Mouse (Mus musculus): ENCODE data around the gene Chka. TPM values are rescaled to one million over a fixed set of nuclear protein-coding genes. Genes with fewer than 3 reads are reported as not detected.

Gene Chka
- total and polyA plus RNA-seq, 3 experiments = 7.6 to 13.0 (median 10.1) TPM

DNA sequence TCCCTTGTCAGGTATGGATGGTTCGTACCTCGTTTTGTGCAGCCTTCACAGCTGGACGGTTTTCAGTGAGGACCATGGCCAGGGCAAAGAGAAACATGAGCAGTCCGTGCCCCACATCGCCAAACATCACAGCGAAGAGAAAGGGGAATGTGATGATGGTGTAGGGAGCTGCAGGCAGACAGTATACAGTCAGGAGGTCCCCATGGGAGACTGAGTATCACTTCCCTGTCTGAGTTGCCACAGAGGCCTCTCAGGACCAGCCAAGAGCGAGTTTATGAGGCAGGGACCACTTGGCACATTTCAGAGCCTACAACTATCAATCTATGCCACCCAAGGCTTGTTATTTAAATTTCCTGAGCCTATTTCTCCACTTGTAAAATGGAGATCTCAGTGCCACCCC lies 47.4 kb downstream of the Chka start:
- no peaks in the 10 kb centered on the region for H3K79me2 ChIP-seq (replicated peaks; ENCODE audit: control insufficient read depth, extremely low read depth, insufficient read depth, poor library complexity, severe bottlenecking)
- in situ Hi-C loops (cut with MboI; ENCODE audit: low pct_ligation_motif_present, low pct_unique_long_range_greater_than_20kb, low sequenced_read_pairs) (no loop called here), dilution Hi-C loops (cut with MboI; ENCODE audit: extremely low pct_ligation_motif_present, extremely low pct_unique_long_range_greater_than_20kb, low sequenced_read_pairs) (no loop called here)
- H3K36me3 ChIP-seq (replicated peaks in 1 of 2; ENCODE audit: control insufficient read depth in 1 of 2, insufficient read depth in 1 of 2, low read length in 1 of 2) = peaks cover 71 to 87% of the 10 kb centered on the region in 2 experiments
- H3K4me2 ChIP-seq (ENCODE audit: insufficient read depth, low read depth, poor library complexity, severe bottlenecking) = no peak overlapping the region
- DNase-seq (ENCODE audit: extremely low read depth) = peak; percentile 60
- H3K4me1 ChIP-seq (ENCODE audit: control insufficient read depth in 1 of 2, insufficient read depth in 2 of 2) = peaks cover 11 to 41% of the 10 kb centered on the region in 2 experiments
- H3K4me3 ChIP-seq (replicated peaks in 1 of 3; ENCODE audit: low read depth in 2 of 3, low read length in 2 of 3, poor library complexity in 1 of 3) = peak overlapping the region in 1 of 3 experiments; percentile 12
- no peaks in the 10 kb centered on the region for H3K27me3 ChIP-seq (replicated peaks)
- H3K27ac ChIP-seq (ENCODE audit: insufficient read depth, low read depth) = no peak overlapping the region
- H3K9me3 ChIP-seq (replicated peaks; ENCODE audit: low read length) = no peaks in the 10 kb centered on the region
- H3K9ac ChIP-seq (ENCODE audit: insufficient read depth, low read depth) = no peak overlapping the region
- TF ChIP-seq UBTF (IDR thresholded peaks at IDR 0.05; ENCODE audit: low read depth, low read length) (0 out of 2 replicates have a peak, but pooled peaks have one; percentile 21), IRF4 (IDR thresholded peaks at IDR 0.05; ENCODE audit: low read depth, low read length) (peak; percentile 87), EP300 (IDR thresholded peaks at IDR 0.05; ENCODE audit: low read length) (peak; percentile 77), POLR2AphosphoS2 (IDR thresholded peaks at IDR 0.05; ENCODE audit: low read depth, low read length) (no peak)

DNA sequence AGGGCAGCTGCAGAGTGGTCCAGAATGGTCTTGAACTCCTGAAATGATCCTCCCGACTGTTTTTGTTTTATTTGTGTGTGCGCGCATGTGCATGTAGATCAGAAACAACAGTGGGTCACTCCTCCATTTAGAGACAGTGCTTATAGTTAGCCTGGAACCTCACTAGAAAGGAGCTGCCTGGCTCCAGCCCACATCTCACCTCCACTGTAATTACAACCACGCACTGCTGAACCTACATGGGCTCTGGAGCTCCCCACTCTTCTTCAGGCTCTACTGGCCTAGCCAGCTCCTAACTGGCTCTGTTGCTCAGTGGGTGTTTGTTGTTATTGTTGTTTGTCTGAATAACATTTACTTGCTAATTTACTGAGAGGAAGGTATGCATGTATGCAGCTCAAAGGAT lies 48.0 kb downstream of the Chka start:
- in situ Hi-C loops (cut with MboI; ENCODE audit: low pct_ligation_motif_present, low pct_unique_long_range_greater_than_20kb, low sequenced_read_pairs) (no loop called here), dilution Hi-C loops (cut with MboI; ENCODE audit: extremely low pct_ligation_motif_present, extremely low pct_unique_long_range_greater_than_20kb, low sequenced_read_pairs) (no loop called here)
- H3K79me2 ChIP-seq (replicated peaks; ENCODE audit: control insufficient read depth, extremely low read depth, insufficient read depth, poor library complexity, severe bottlenecking) = no peaks in the 10 kb centered on the region; the same call in 1 of the 2 replicates
- no peak for DNase-seq (ENCODE audit: extremely low read depth)
- H3K9ac ChIP-seq (ENCODE audit: insufficient read depth, low read depth) = no peak overlapping the region
- no peaks in the 10 kb centered on the region for H3K9me3 ChIP-seq (replicated peaks; ENCODE audit: low read length)
- H3K4me1 ChIP-seq (ENCODE audit: control insufficient read depth in 1 of 2, insufficient read depth in 2 of 2) = peaks cover 11 to 44% of the 10 kb centered on the region in 2 experiments
- H3K36me3 ChIP-seq (replicated peaks in 1 of 2; ENCODE audit: control insufficient read depth in 1 of 2, insufficient read depth in 1 of 2, low read length in 1 of 2) = peaks cover 70 to 87% of the 10 kb centered on the region in 2 experiments
- H3K4me2 ChIP-seq (ENCODE audit: insufficient read depth, low read depth, poor library complexity, severe bottlenecking) = no peak overlapping the region
- TF ChIP-seq MXI1 (IDR thresholded peaks at IDR 0.05; ENCODE audit: low read depth, low read length) (no peak), SIN3A (IDR thresholded peaks at IDR 0.05; ENCODE audit: low read length) (no peak), BHLHE40 (IDR thresholded peaks at IDR 0.05; ENCODE audit: low read depth, low read length) (no peak), MAFK (IDR thresholded peaks at IDR 0.05; ENCODE audit: insufficient replicate concordance, low read length) (no peak), MEF2A (IDR thresholded peaks at IDR 0.05; ENCODE audit: borderline replicate concordance, low read depth, low read length) (no peak), UBTF (IDR thresholded peaks at IDR 0.05; ENCODE audit: low read depth, low read length) (no peak), JUND (conservative IDR thresholded peaks at IDR 0.05; ENCODE audit: low read depth, low read length) (no peak), CTCF (conservative IDR thresholded peaks at IDR 0.05 in 1 of 2, IDR thresholded peaks at IDR 0.05 in 1 of 2; ENCODE audit: low read depth in 2 of 2, low read length in 2 of 2) (no peak)
- no peaks in the 10 kb centered on the region for H3K27me3 ChIP-seq (replicated peaks)
- H3K4me3 ChIP-seq (replicated peaks in 1 of 3; ENCODE audit: low read depth in 2 of 3, low read length in 2 of 3, poor library complexity in 1 of 3) = no peak overlapping the region
- no peak overlapping the region for H3K27ac ChIP-seq (ENCODE audit: insufficient read depth, low read depth)

DNA sequence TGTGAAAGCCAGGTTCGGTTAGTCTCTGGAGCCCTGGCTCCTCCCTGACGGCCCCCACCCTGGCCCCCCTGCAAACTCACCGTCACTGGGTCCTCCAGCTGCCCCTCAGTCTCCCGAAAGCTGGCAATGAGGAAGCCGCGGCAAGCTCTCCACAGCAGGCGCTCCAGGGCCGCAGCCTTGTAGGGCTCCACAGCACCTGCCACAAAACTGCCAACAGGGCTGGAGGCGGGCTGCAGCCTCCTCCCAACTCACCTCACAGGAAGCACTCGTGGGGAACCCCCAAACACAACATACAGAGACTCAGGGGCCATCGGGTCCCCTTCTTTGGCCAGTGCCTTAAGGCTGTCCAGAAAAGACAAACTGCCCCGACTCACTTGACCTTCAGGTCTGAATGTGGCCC lies 51.4 kb downstream of the Chka start:
- Histone ChIP-seq H3K4me2 (ENCODE audit: insufficient read depth, low read depth, poor library complexity, severe bottlenecking) (no peak overlapping the region), H3K9me3 (replicated peaks; ENCODE audit: low read length) (no peaks in the 10 kb centered on the region), H3K79me2 (replicated peaks; ENCODE audit: control insufficient read depth, extremely low read depth, insufficient read depth, poor library complexity, severe bottlenecking) (peaks cover 4% of the 10 kb centered on the region), H3K27me3 (replicated peaks) (no peaks in the 10 kb centered on the region), H3K4me1 (ENCODE audit: control insufficient read depth in 1 of 2, insufficient read depth in 2 of 2) (peaks cover 16 to 63% of the 10 kb centered on the region in 2 experiments), H3K9ac (ENCODE audit: insufficient read depth, low read depth) (no peak overlapping the region), H3K27ac (ENCODE audit: insufficient read depth, low read depth) (no peak overlapping the region), H3K4me3 (replicated peaks in 1 of 3; ENCODE audit: low read depth in 2 of 3, low read length in 2 of 3, poor library complexity in 1 of 3) (no peak overlapping the region), H3K36me3 (replicated peaks in 1 of 2; ENCODE audit: control insufficient read depth in 1 of 2, insufficient read depth in 1 of 2, low read length in 1 of 2) (peaks cover 41 to 63% of the 10 kb centered on the region in 2 experiments)
- TF ChIP-seq MAX (IDR thresholded peaks at IDR 0.05; ENCODE audit: low read length) (no peak), CHD1 (IDR thresholded peaks at IDR 0.05; ENCODE audit: low read depth, low read length) (no peak)
- dilution Hi-C loops (cut with MboI; ENCODE audit: extremely low pct_ligation_motif_present, extremely low pct_unique_long_range_greater_than_20kb, low sequenced_read_pairs) = no loop called here
- in situ Hi-C loops (cut with MboI; ENCODE audit: low pct_ligation_motif_present, low pct_unique_long_range_greater_than_20kb, low sequenced_read_pairs) = no loop called here
- no peak for DNase-seq (ENCODE audit: extremely low read depth)
